Mouse (Mus musculus): ENCODE data around the gene Alkbh1. TPM values are rescaled to one million over a fixed set of nuclear protein-coding genes. Genes with fewer than 3 reads are reported as not detected.

Alkbh1 gene
- total and polyA plus RNA-seq, 3 experiments = 26.8 to 39.1 (median 37.3) TPM

DNA sequence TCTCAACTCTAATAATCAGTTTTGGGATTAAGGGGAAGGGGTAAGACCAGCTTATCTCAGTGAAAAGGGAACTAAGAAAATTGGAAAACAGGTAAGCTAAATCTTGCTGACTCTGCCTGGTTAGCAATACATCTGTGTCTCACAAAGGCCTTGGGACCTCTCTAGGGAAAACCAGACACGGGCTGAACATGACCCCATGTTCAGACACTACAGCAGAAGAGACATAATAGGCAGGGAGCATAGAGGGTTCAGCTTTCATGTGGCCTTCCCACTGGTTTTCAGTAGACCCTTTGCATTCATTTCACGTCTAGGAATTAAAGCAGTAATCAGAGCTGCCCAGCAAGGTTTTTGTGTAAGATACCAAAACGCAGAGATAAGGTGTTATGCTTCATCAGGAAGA lies 19.3 kb downstream of the Alkbh1 start:
- Histone ChIP-seq H3K4me2 (ENCODE audit: insufficient read depth, low read depth, poor library complexity, severe bottlenecking) (no peak overlapping the region), H3K4me1 (ENCODE audit: control insufficient read depth in 1 of 2, insufficient read depth in 2 of 2) (peaks cover 6 to 58% of the 10 kb centered on the region in 2 experiments), H3K79me2 (replicated peaks; ENCODE audit: control insufficient read depth, extremely low read depth, insufficient read depth, poor library complexity, severe bottlenecking) (no peaks in the 10 kb centered on the region), H3K4me3 (replicated peaks in 1 of 3; ENCODE audit: low read depth in 2 of 3, low read length in 2 of 3, poor library complexity in 1 of 3) (no peak overlapping the region), H3K36me3 (replicated peaks in 1 of 2; ENCODE audit: control insufficient read depth in 1 of 2, insufficient read depth in 1 of 2, low read length in 1 of 2) (peaks cover 50 to 73% of the 10 kb centered on the region in 2 experiments), H3K27ac (ENCODE audit: insufficient read depth, low read depth) (0 out of 2 replicates have a peak overlapping the region, but pooled peaks have one; percentile 11), H3K9ac (ENCODE audit: insufficient read depth, low read depth) (no peak overlapping the region), H3K9me3 (replicated peaks; ENCODE audit: low read length) (no peaks in the 10 kb centered on the region), H3K27me3 (replicated peaks) (no peaks in the 10 kb centered on the region)
- no peak for TF ChIP-seq TBP (conservative IDR thresholded peaks at IDR 0.05; ENCODE audit: low read depth, low read length)
- TF ChIP-seq MXI1 (IDR thresholded peaks at IDR 0.05; ENCODE audit: low read depth, low read length) = no peak
- no peak for TF ChIP-seq USF2 (conservative IDR thresholded peaks at IDR 0.05; ENCODE audit: low read depth, low read length)
- TF ChIP-seq MEF2A (IDR thresholded peaks at IDR 0.05; ENCODE audit: borderline replicate concordance, low read depth, low read length) = no peak
- no peak for TF ChIP-seq RAD21 (IDR thresholded peaks at IDR 0.05; ENCODE audit: low read depth, low read length)
- no peak for TF ChIP-seq ETS1 (conservative IDR thresholded peaks at IDR 0.05; ENCODE audit: low read depth, low read length)
- no peak for TF ChIP-seq MYC (IDR thresholded peaks at IDR 0.05; ENCODE audit: low read depth, low read length)
- TF ChIP-seq ZC3H11A (IDR thresholded peaks at IDR 0.05; ENCODE audit: low read depth, low read length) = no peak
- no peak for TF ChIP-seq HCFC1 (IDR thresholded peaks at IDR 0.05; ENCODE audit: low read depth, low read length)
- TF ChIP-seq UBTF (IDR thresholded peaks at IDR 0.05; ENCODE audit: low read depth, low read length) = no peak
- no peak for TF ChIP-seq ZMIZ1 (IDR thresholded peaks at IDR 0.05; ENCODE audit: low read depth, low read length)
- TF ChIP-seq TCF12 (IDR thresholded peaks at IDR 0.05; ENCODE audit: low read depth, low read length) = no peak
- TF ChIP-seq SMC3 (IDR thresholded peaks at IDR 0.05; ENCODE audit: low read depth, low read length) = no peak
- no peak for TF ChIP-seq BHLHE40 (IDR thresholded peaks at IDR 0.05; ENCODE audit: low read depth, low read length)
- no peak for TF ChIP-seq POLR2A (IDR thresholded peaks at IDR 0.05; ENCODE audit: low read depth, low read length)
- no peak for TF ChIP-seq USF1 (IDR thresholded peaks at IDR 0.05; ENCODE audit: low read depth, low read length)
- TF ChIP-seq ZKSCAN1 (IDR thresholded peaks at IDR 0.05; ENCODE audit: borderline replicate concordance, low read depth, low read length) = no peak
- dilution Hi-C loops (cut with MboI; ENCODE audit: extremely low pct_ligation_motif_present, extremely low pct_unique_long_range_greater_than_20kb, low sequenced_read_pairs) (no loop called here), in situ Hi-C loops (cut with MboI; ENCODE audit: low pct_ligation_motif_present, low pct_unique_long_range_greater_than_20kb, low sequenced_read_pairs) (no loop called here)
- no peak for DNase-seq (ENCODE audit: extremely low read depth)

- DNase-seq (ENCODE audit: extremely low read depth) = no peak
- H3K4me2 ChIP-seq (ENCODE audit: insufficient read depth, low read depth, poor library complexity, severe bottlenecking) = no peak overlapping the region
- H3K9me3 ChIP-seq (replicated peaks; ENCODE audit: low read length) = no peaks in the 10 kb centered on the region
- H3K27ac ChIP-seq (ENCODE audit: insufficient read depth, low read depth) = no peak overlapping the region
- H3K27me3 ChIP-seq (replicated peaks) = no peaks in the 10 kb centered on the region
- H3K36me3 ChIP-seq (replicated peaks in 1 of 2; ENCODE audit: control insufficient read depth in 1 of 2, insufficient read depth in 1 of 2, low read length in 1 of 2) = peaks cover 42 to 68% of the 10 kb centered on the region in 2 experiments
- no peak overlapping the region for H3K4me3 ChIP-seq (replicated peaks in 1 of 3; ENCODE audit: low read depth in 2 of 3, low read length in 2 of 3, poor library complexity in 1 of 3)
- TF ChIP-seq EP300 (IDR thresholded peaks at IDR 0.05; ENCODE audit: low read length) (no peak), E2F4 (IDR thresholded peaks at IDR 0.05; ENCODE audit: insufficient replicate concordance, low read depth, low read length) (no peak), ZC3H11A (IDR thresholded peaks at IDR 0.05; ENCODE audit: low read depth, low read length) (no peak), ELF1 (IDR thresholded peaks at IDR 0.05; ENCODE audit: low read depth, low read length) (no peak), JUN (IDR thresholded peaks at IDR 0.05; ENCODE audit: insufficient read depth, low read depth, low read length) (no peak), CHD1 (IDR thresholded peaks at IDR 0.05; ENCODE audit: low read depth, low read length) (no peak), TCF12 (IDR thresholded peaks at IDR 0.05; ENCODE audit: low read depth, low read length) (no peak), POLR2AphosphoS2 (IDR thresholded peaks at IDR 0.05; ENCODE audit: low read depth, low read length) (no peak), MAFK (IDR thresholded peaks at IDR 0.05; ENCODE audit: insufficient replicate concordance, low read length) (no peak), MEF2A (IDR thresholded peaks at IDR 0.05; ENCODE audit: borderline replicate concordance, low read depth, low read length) (no peak), USF1 (IDR thresholded peaks at IDR 0.05; ENCODE audit: low read depth, low read length) (no peak), MYC (IDR thresholded peaks at IDR 0.05; ENCODE audit: low read depth, low read length) (no peak)
- no peak overlapping the region for H3K9ac ChIP-seq (ENCODE audit: insufficient read depth, low read depth)
- dilution Hi-C loops (cut with MboI; ENCODE audit: extremely low pct_ligation_motif_present, extremely low pct_unique_long_range_greater_than_20kb, low sequenced_read_pairs) (no loop called here), in situ Hi-C loops (cut with MboI; ENCODE audit: low pct_ligation_motif_present, low pct_unique_long_range_greater_than_20kb, low sequenced_read_pairs) (no loop called here)
- H3K4me1 ChIP-seq (ENCODE audit: control insufficient read depth in 1 of 2, insufficient read depth in 2 of 2) = peaks cover 4 to 58% of the 10 kb centered on the region in 2 experiments; a peak in 3 of 4 replicates
- H3K79me2 ChIP-seq (replicated peaks; ENCODE audit: control insufficient read depth, extremely low read depth, insufficient read depth, poor library complexity, severe bottlenecking) = no peaks in the 10 kb centered on the region
These were observed 20.1 kb downstream of the Alkbh1 start for GRCm38 (mm10) chr12:87423700-87424099.
